Mouse (Mus musculus): Measurements from ENCODE around the gene 1700016C15Rik. TPM values are rescaled to one million over a fixed set of nuclear protein-coding genes. Genes with fewer than 3 reads are reported as not detected.

1700016C15Rik gene
- polyA plus RNA-seq, 1 experiment = not detected

GRCm38 (mm10) chr1:177747869-177748540 is 18.4 kb downstream of the 1700016C15Rik start:
- DNase-seq = no peak
- H3K27ac ChIP-seq (ENCODE audit: control insufficient read depth, insufficient read depth, low read length) = no peak overlapping the region
- H3K4me1 ChIP-seq (replicated peaks; ENCODE audit: control insufficient read depth, insufficient read depth, low read length) = no peaks in the 10 kb centered on the region
- H3K27me3 ChIP-seq (ENCODE audit: control insufficient read depth, insufficient read depth, low read length) = no peaks in the 10 kb centered on the region
- no peak for TF ChIP-seq POLR2A (IDR thresholded peaks at IDR 0.05; ENCODE audit: control insufficient read depth, extremely low read depth, insufficient read depth, low read length, poor library complexity)
- TF ChIP-seq CTCF (IDR thresholded peaks at IDR 0.05; ENCODE audit: borderline replicate concordance, control insufficient read depth, extremely low read depth, insufficient read depth, low read length, poor library complexity) = no peak
- H3K4me3 ChIP-seq (ENCODE audit: control insufficient read depth, insufficient read depth, low read length) = no peak overlapping the region
- WGBS = 97% methylated on average over 6 of the region's 6 CpGs
- no peaks in the 10 kb centered on the region for H3K36me3 ChIP-seq (ENCODE audit: control insufficient read depth, insufficient read depth, low read length)

DNA sequence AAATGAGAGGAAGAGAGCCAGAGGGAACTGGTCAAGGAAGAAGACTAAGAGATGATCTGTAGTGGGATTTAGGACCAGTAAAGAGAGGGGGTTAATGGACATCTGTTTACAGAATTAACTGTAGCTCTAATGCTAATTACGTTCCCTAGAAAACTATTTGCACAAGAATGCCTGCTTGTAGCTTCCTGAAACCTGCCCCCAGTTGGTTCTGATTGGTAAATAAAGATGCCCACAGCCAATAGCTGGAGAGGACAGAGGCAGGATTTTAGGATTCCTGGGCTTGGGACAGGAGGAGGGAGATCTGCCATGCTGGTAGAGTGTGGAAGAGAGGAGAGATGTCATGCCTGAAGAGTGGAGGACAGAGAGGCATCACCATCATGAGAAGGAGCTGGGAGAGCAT is 23.9 kb downstream of the 1700016C15Rik start:
- TF ChIP-seq POLR2A (IDR thresholded peaks at IDR 0.05; ENCODE audit: control insufficient read depth, extremely low read depth, insufficient read depth, low read length, poor library complexity) (no peak), CTCF (IDR thresholded peaks at IDR 0.05; ENCODE audit: borderline replicate concordance, control insufficient read depth, extremely low read depth, insufficient read depth, low read length, poor library complexity) (no peak)
- Histone ChIP-seq H3K27me3 (ENCODE audit: control insufficient read depth, insufficient read depth, low read length) (no peaks in the 10 kb centered on the region), H3K4me1 (replicated peaks; ENCODE audit: control insufficient read depth, insufficient read depth, low read length) (no peaks in the 10 kb centered on the region), H3K36me3 (ENCODE audit: control insufficient read depth, insufficient read depth, low read length) (no peaks in the 10 kb centered on the region), H3K4me3 (ENCODE audit: control insufficient read depth, insufficient read depth, low read length) (no peak overlapping the region), H3K27ac (ENCODE audit: control insufficient read depth, insufficient read depth, low read length) (no peak overlapping the region)
- 94% methylated on average over 1 of the region's 1 CpGs for WGBS
- no peak for DNase-seq

DNA sequence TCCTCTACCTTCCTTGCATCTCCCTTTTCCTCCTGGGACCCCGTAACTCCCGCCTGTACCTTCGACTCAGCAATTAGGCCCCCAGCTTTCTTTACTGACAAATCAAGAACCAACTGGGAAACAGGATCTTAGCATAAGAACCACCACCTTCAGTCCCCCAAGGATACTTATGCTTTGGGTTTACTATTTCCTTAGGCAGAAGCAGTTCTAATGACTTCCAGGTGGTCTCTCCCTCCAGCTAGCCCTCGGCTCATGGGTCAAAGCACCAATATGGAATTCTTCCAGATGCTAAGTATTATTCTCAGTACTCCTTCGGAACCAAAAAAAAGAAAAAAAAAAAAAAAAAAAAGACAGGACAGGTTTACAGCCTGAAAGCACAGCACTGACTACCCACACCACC is 27.6 kb downstream of the 1700016C15Rik start:
- Histone ChIP-seq H3K36me3 (ENCODE audit: control insufficient read depth, insufficient read depth, low read length) (peaks cover 6% of the 10 kb centered on the region), H3K27ac (ENCODE audit: control insufficient read depth, insufficient read depth, low read length) (no peak overlapping the region), H3K27me3 (ENCODE audit: control insufficient read depth, insufficient read depth, low read length) (no peaks in the 10 kb centered on the region), H3K4me3 (ENCODE audit: control insufficient read depth, insufficient read depth, low read length) (no peak overlapping the region), H3K4me1 (replicated peaks; ENCODE audit: control insufficient read depth, insufficient read depth, low read length) (no peaks in the 10 kb centered on the region)
- TF ChIP-seq POLR2A (IDR thresholded peaks at IDR 0.05; ENCODE audit: control insufficient read depth, extremely low read depth, insufficient read depth, low read length, poor library complexity) (no peak), CTCF (IDR thresholded peaks at IDR 0.05; ENCODE audit: borderline replicate concordance, control insufficient read depth, extremely low read depth, insufficient read depth, low read length, poor library complexity) (no peak)
- DNase-seq = no peak
- 93% methylated on average over 5 of the region's 5 CpGs for WGBS

GRCm38 (mm10) chr1:177768931-177769330 is 39.3 kb downstream of the 1700016C15Rik start:
- no peak overlapping the region for H3K27ac ChIP-seq (ENCODE audit: control insufficient read depth, insufficient read depth, low read length)
- no peaks in the 10 kb centered on the region for H3K27me3 ChIP-seq (ENCODE audit: control insufficient read depth, insufficient read depth, low read length)
- H3K36me3 ChIP-seq (ENCODE audit: control insufficient read depth, insufficient read depth, low read length) = peaks cover 61% of the 10 kb centered on the region
- no peaks in the 10 kb centered on the region for H3K4me1 ChIP-seq (replicated peaks; ENCODE audit: control insufficient read depth, insufficient read depth, low read length)
- TF ChIP-seq POLR2A (IDR thresholded peaks at IDR 0.05; ENCODE audit: control insufficient read depth, extremely low read depth, insufficient read depth, low read length, poor library complexity) (no peak), CTCF (IDR thresholded peaks at IDR 0.05; ENCODE audit: borderline replicate concordance, control insufficient read depth, extremely low read depth, insufficient read depth, low read length, poor library complexity) (no peak)
- no peak overlapping the region for H3K4me3 ChIP-seq (ENCODE audit: control insufficient read depth, insufficient read depth, low read length)
- DNase-seq = no peak

- H3K4me1 ChIP-seq (replicated peaks; ENCODE audit: control insufficient read depth, insufficient read depth, low read length) = no peaks in the 10 kb centered on the region
- DNase-seq = no peak
- no peak overlapping the region for H3K4me3 ChIP-seq (ENCODE audit: control insufficient read depth, insufficient read depth, low read length)
- no peak overlapping the region for H3K27ac ChIP-seq (ENCODE audit: control insufficient read depth, insufficient read depth, low read length)
- 93% methylated on average over 2 of the region's 2 CpGs for WGBS
- H3K27me3 ChIP-seq (ENCODE audit: control insufficient read depth, insufficient read depth, low read length) = no peaks in the 10 kb centered on the region
- H3K36me3 ChIP-seq (ENCODE audit: control insufficient read depth, insufficient read depth, low read length) = peaks cover 48% of the 10 kb centered on the region
- no peak for TF ChIP-seq CTCF (IDR thresholded peaks at IDR 0.05; ENCODE audit: borderline replicate concordance, control insufficient read depth, extremely low read depth, insufficient read depth, low read length, poor library complexity)
- TF ChIP-seq POLR2A (IDR thresholded peaks at IDR 0.05; ENCODE audit: control insufficient read depth, extremely low read depth, insufficient read depth, low read length, poor library complexity) = no peak
Measured at GRCm38 (mm10) chr1:177777397-177777796, 47.8 kb downstream of the 1700016C15Rik start.

DNA sequence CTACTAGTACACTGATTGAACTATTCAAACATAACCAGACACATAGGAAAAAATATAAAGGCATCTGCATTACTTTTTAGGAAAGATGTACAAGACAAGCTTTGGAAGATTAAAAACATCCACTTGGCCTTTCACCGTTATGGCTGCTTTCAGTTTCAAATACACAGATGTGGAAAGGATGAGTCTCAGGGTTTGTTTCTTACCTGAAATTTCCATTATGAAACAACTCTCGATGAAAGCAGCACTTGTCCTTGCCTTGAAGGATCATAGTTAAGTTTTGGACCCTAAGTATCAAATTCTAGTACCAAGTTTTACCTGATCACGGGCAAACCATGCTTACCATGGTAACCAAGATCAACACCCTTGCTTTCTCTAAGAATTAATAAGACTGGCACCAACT is 63.2 kb downstream of the 1700016C15Rik start:
- Histone ChIP-seq H3K4me1 (replicated peaks; ENCODE audit: control insufficient read depth, insufficient read depth, low read length) (peaks cover 4% of the 10 kb centered on the region), H3K36me3 (ENCODE audit: control insufficient read depth, insufficient read depth, low read length) (no peaks in the 10 kb centered on the region), H3K27me3 (ENCODE audit: control insufficient read depth, insufficient read depth, low read length) (no peaks in the 10 kb centered on the region), H3K27ac (ENCODE audit: control insufficient read depth, insufficient read depth, low read length) (no peak overlapping the region), H3K4me3 (ENCODE audit: control insufficient read depth, insufficient read depth, low read length) (no peak overlapping the region)
- 61% methylated on average over 3 of the region's 3 CpGs for whole genome bisulfite sequencing
- TF ChIP-seq POLR2A (IDR thresholded peaks at IDR 0.05; ENCODE audit: control insufficient read depth, extremely low read depth, insufficient read depth, low read length, poor library complexity) = no peak
- no peak for DNase-seq

GRCm38 (mm10) chr1:177794866-177795265 is 65.3 kb downstream of the 1700016C15Rik start:
- Histone ChIP-seq H3K36me3 (ENCODE audit: control insufficient read depth, insufficient read depth, low read length) (no peaks in the 10 kb centered on the region), H3K4me3 (ENCODE audit: control insufficient read depth, insufficient read depth, low read length) (peak overlapping the region; percentile 4; the same call in 1 of the 2 replicates), H3K4me1 (replicated peaks; ENCODE audit: control insufficient read depth, insufficient read depth, low read length) (peaks cover 4% of the 10 kb centered on the region), H3K27me3 (ENCODE audit: control insufficient read depth, insufficient read depth, low read length) (no peaks in the 10 kb centered on the region), H3K27ac (ENCODE audit: control insufficient read depth, insufficient read depth, low read length) (no peak overlapping the region)
- no peak for DNase-seq
- WGBS = 8% methylated on average over 8 of the region's 8 CpGs
- no peak for TF ChIP-seq CTCF (IDR thresholded peaks at IDR 0.05; ENCODE audit: borderline replicate concordance, control insufficient read depth, extremely low read depth, insufficient read depth, low read length, poor library complexity)
- no peak for TF ChIP-seq POLR2A (IDR thresholded peaks at IDR 0.05; ENCODE audit: control insufficient read depth, extremely low read depth, insufficient read depth, low read length, poor library complexity)
